Mouse (Mus musculus): ENCODE results near the gene Arhgap44. TPM values are rescaled to one million over a fixed set of nuclear protein-coding genes. Genes with fewer than 3 reads are reported as not detected.

Gene Arhgap44
- polyA plus RNA-seq, 1 experiment from 2014 or later = 11.3 TPM

DNA sequence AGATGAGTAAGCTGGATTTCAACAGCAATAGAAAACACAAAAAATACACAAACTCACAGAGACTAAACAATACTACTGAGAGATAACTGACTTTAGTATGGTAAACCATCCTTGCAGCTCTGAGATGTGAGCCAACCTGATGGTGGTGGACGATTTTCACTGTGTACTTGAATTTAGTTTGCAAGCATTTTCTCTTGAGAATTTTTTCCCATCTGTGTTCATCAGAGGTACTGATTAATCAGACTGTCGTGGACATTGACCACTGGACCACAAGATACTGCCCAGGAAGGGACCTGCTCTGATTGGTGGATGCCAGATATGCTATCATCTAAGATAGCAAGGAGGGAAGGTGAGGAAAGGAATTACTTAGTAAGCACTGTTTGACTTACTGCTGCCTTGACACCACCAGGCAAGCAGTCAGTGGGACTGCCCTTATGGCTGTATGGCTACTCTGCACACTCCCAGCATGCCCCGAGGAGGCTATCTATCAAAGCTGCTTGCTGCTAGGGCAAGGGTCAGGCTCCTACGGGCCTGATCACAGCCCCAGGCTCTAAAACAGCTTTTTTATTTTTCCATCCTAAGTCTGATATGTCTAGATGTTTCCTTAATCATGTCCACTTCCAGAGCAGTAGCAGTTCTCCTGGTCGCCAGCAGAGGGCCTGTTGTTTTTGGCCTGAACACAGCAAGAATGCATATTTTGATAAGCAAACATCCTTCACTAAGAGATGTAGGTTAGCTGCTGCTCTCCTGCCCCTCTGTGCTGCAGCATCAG is 74.1 kb downstream of the Arhgap44 start:
- Histone ChIP-seq H3K4me3 (ENCODE audit: low read length) (no peak overlapping the region), H3K9ac (ENCODE audit: low read length) (no peak overlapping the region), H3K9me3 (replicated peaks; ENCODE audit: control insufficient read depth, low read length) (0 out of 2 replicates have a peak, but pooled peaks cover 3% of the 10 kb centered on the region), H3K4me1 (ENCODE audit: control insufficient read depth, insufficient read depth, low read length) (peaks cover 3% of the 10 kb centered on the region; the same call in 1 of the 2 replicates), H3K27me3 (ENCODE audit: control insufficient read depth, insufficient read depth, low read length) (no peaks in the 10 kb centered on the region), H3K36me3 (ENCODE audit: control insufficient read depth, insufficient read depth) (peaks cover 3% of the 10 kb centered on the region; the same call in 1 of the 2 replicates), H3K4me2 (ENCODE audit: low read depth, low read length) (no peak overlapping the region), H3K27ac (ENCODE audit: low read length) (no peak overlapping the region)
- WGBS = 28% methylated on average over 5 of the region's 5 CpGs
- no peak; the same call in 1 of the 2 replicates for ATAC-seq (replicated peaks; ENCODE audit: extremely low read depth, insufficient read depth, low FRiP score)

- Histone ChIP-seq H3K27ac (ENCODE audit: low read length) (no peak overlapping the region), H3K9ac (ENCODE audit: low read length) (no peak overlapping the region), H3K4me2 (ENCODE audit: low read depth, low read length) (no peak overlapping the region), H3K4me1 (ENCODE audit: control insufficient read depth, insufficient read depth, low read length) (peaks cover 5% of the 10 kb centered on the region), H3K27me3 (ENCODE audit: control insufficient read depth, insufficient read depth, low read length) (no peaks in the 10 kb centered on the region), H3K36me3 (ENCODE audit: control insufficient read depth, insufficient read depth) (no peaks in the 10 kb centered on the region), H3K9me3 (replicated peaks; ENCODE audit: control insufficient read depth, low read length) (no peaks in the 10 kb centered on the region), H3K4me3 (ENCODE audit: low read length) (no peak overlapping the region)
- ATAC-seq (replicated peaks; ENCODE audit: extremely low read depth, insufficient read depth, low FRiP score) = no peak
- 82% methylated on average over 8 of the region's 8 CpGs for WGBS
These were observed 82.0 kb downstream of the Arhgap44 start for GRCm38 (mm10) chr11:65080761-65081160.

GRCm38 (mm10) chr11:65080274-65080673 is 82.5 kb downstream of the Arhgap44 start:
- Histone ChIP-seq H3K4me3 (ENCODE audit: low read length) (no peak overlapping the region), H3K27ac (ENCODE audit: low read length) (no peak overlapping the region), H3K9ac (ENCODE audit: low read length) (no peak overlapping the region), H3K27me3 (ENCODE audit: control insufficient read depth, insufficient read depth, low read length) (no peaks in the 10 kb centered on the region), H3K4me2 (ENCODE audit: low read depth, low read length) (no peak overlapping the region), H3K9me3 (replicated peaks; ENCODE audit: control insufficient read depth, low read length) (no peaks in the 10 kb centered on the region), H3K4me1 (ENCODE audit: control insufficient read depth, insufficient read depth, low read length) (peaks cover 5% of the 10 kb centered on the region), H3K36me3 (ENCODE audit: control insufficient read depth, insufficient read depth) (no peaks in the 10 kb centered on the region)
- WGBS = 72% methylated on average over 3 of the region's 3 CpGs
- no peak for ATAC-seq (replicated peaks; ENCODE audit: extremely low read depth, insufficient read depth, low FRiP score)

- H3K9ac ChIP-seq (ENCODE audit: low read length) = no peak overlapping the region
- H3K4me2 ChIP-seq (ENCODE audit: low read depth, low read length) = no peak overlapping the region
- peaks cover 10% of the 10 kb centered on the region for H3K36me3 ChIP-seq (ENCODE audit: control insufficient read depth, insufficient read depth)
- WGBS = 62% methylated on average over 5 of the region's 5 CpGs
- no peaks in the 10 kb centered on the region for H3K27me3 ChIP-seq (ENCODE audit: control insufficient read depth, insufficient read depth, low read length)
- peak; percentile 65; the same call in 1 of the 2 replicates for ATAC-seq (replicated peaks; ENCODE audit: extremely low read depth, insufficient read depth, low FRiP score)
- H3K27ac ChIP-seq (ENCODE audit: low read length) = peak overlapping the region; percentile 65
- H3K9me3 ChIP-seq (replicated peaks; ENCODE audit: control insufficient read depth, low read length) = no peaks in the 10 kb centered on the region
- H3K4me1 ChIP-seq (ENCODE audit: control insufficient read depth, insufficient read depth, low read length) = peaks cover 16% of the 10 kb centered on the region
- H3K4me3 ChIP-seq (ENCODE audit: low read length) = no peak overlapping the region
These were observed 93.2 kb downstream of the Arhgap44 start for GRCm38 (mm10) chr11:65069609-65070008.

DNA sequence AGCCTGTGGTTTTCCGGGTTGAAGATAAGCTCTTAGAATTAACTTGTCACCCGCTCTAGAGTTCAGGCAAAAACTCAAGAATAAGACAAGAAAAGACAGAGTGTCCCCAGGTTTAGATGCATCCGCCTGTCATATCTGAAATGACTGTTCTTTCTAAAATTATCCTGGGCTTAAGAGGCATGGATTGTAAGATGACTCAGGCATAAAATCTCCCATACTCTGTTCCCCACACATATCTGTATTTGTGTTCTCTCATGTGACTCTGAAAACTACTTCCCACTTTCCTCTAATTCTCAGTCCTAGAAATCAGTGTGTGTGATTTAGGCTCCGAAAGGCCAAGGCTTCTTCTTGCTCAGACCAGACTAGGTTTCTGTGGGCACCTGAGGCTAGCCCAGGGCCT is 93.7 kb downstream of the Arhgap44 start:
- 59% methylated on average over 4 of the region's 4 CpGs for WGBS
- H3K4me2 ChIP-seq (ENCODE audit: low read depth, low read length) = no peak overlapping the region
- no peaks in the 10 kb centered on the region for H3K9me3 ChIP-seq (replicated peaks; ENCODE audit: control insufficient read depth, low read length)
- no peaks in the 10 kb centered on the region for H3K27me3 ChIP-seq (ENCODE audit: control insufficient read depth, insufficient read depth, low read length)
- no peak overlapping the region for H3K4me3 ChIP-seq (ENCODE audit: low read length)
- peaks cover 10% of the 10 kb centered on the region for H3K36me3 ChIP-seq (ENCODE audit: control insufficient read depth, insufficient read depth)
- peak overlapping the region; percentile 65 for H3K27ac ChIP-seq (ENCODE audit: low read length)
- H3K4me1 ChIP-seq (ENCODE audit: control insufficient read depth, insufficient read depth, low read length) = peaks cover 16% of the 10 kb centered on the region
- no peak overlapping the region for H3K9ac ChIP-seq (ENCODE audit: low read length)
- ATAC-seq (replicated peaks; ENCODE audit: extremely low read depth, insufficient read depth, low FRiP score) = no peak

GRCm38 (mm10) chr11:65065201-65065600 is 97.6 kb downstream of the Arhgap44 start:
- WGBS = 83% methylated on average over 13 of the region's 13 CpGs
- no peak overlapping the region for H3K9ac ChIP-seq (ENCODE audit: low read length)
- no peak overlapping the region for H3K4me2 ChIP-seq (ENCODE audit: low read depth, low read length)
- H3K36me3 ChIP-seq (ENCODE audit: control insufficient read depth, insufficient read depth) = no peaks in the 10 kb centered on the region
- H3K27me3 ChIP-seq (ENCODE audit: control insufficient read depth, insufficient read depth, low read length) = no peaks in the 10 kb centered on the region
- peaks cover 16% of the 10 kb centered on the region for H3K4me1 ChIP-seq (ENCODE audit: control insufficient read depth, insufficient read depth, low read length)
- no peaks in the 10 kb centered on the region for H3K9me3 ChIP-seq (replicated peaks; ENCODE audit: control insufficient read depth, low read length)
- no peak overlapping the region for H3K27ac ChIP-seq (ENCODE audit: low read length)
- ATAC-seq (replicated peaks; ENCODE audit: extremely low read depth, insufficient read depth, low FRiP score) = no peak
- no peak overlapping the region for H3K4me3 ChIP-seq (ENCODE audit: low read length)

DNA sequence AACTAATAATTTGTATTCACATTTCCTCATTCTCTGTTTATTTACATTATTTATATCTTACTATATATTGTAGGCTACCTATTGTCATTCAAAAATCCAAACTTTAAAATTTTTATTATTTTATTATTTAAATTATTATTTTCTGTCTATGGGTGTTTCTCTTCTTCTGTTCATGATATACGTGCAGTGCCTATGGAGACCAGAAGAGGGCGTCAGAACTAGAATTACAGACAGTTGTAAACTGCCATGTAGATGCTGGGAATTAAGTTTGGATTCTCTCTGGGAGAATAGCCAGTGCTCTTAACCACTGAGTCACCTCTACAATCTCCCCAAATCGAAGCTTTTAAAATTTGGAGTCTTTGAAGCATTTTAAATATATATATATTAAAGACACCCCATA is 101.3 kb downstream of the Arhgap44 start:
- no peak overlapping the region for H3K9ac ChIP-seq (ENCODE audit: low read length)
- H3K27ac ChIP-seq (ENCODE audit: low read length) = no peak overlapping the region
- WGBS = 56% methylated on average over 3 of the region's 3 CpGs
- H3K4me1 ChIP-seq (ENCODE audit: control insufficient read depth, insufficient read depth, low read length) = peaks cover 11% of the 10 kb centered on the region
- no peak for ATAC-seq (replicated peaks; ENCODE audit: extremely low read depth, insufficient read depth, low FRiP score)
- no peaks in the 10 kb centered on the region for H3K27me3 ChIP-seq (ENCODE audit: control insufficient read depth, insufficient read depth, low read length)
- H3K36me3 ChIP-seq (ENCODE audit: control insufficient read depth, insufficient read depth) = no peaks in the 10 kb centered on the region
- no peaks in the 10 kb centered on the region for H3K9me3 ChIP-seq (replicated peaks; ENCODE audit: control insufficient read depth, low read length)
- H3K4me3 ChIP-seq (ENCODE audit: low read length) = no peak overlapping the region
- no peak overlapping the region for H3K4me2 ChIP-seq (ENCODE audit: low read depth, low read length)

DNA sequence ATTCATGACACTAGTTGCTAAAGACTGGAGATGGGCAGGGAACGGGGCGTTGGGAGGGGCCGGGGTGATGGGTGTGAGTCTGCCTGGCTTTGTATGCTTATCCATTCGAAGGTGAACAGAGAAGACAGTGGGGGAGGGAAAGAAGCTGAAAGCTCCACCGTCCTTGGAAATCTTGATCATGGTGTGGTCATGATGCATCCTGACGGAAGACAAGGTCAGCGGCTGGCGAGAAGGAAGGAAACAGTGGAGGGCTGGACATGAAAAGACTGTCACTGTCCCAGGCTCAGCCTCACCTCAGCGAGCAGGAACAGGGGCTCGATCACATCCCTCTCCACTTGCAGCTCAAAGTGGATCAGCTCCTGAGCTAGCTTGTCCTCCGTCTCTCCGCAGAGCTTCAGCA is 103.2 kb downstream of the Arhgap44 start:
- H3K4me3 ChIP-seq (ENCODE audit: low read length) = no peak overlapping the region
- no peak overlapping the region for H3K4me2 ChIP-seq (ENCODE audit: low read depth, low read length)
- H3K27me3 ChIP-seq (ENCODE audit: control insufficient read depth, insufficient read depth, low read length) = no peaks in the 10 kb centered on the region
- no peak overlapping the region for H3K9ac ChIP-seq (ENCODE audit: low read length)
- no peaks in the 10 kb centered on the region for H3K36me3 ChIP-seq (ENCODE audit: control insufficient read depth, insufficient read depth)
- 86% methylated on average over 12 of the region's 12 CpGs for WGBS
- no peak overlapping the region for H3K27ac ChIP-seq (ENCODE audit: low read length)
- H3K4me1 ChIP-seq (ENCODE audit: control insufficient read depth, insufficient read depth, low read length) = peaks cover 22% of the 10 kb centered on the region
- no peaks in the 10 kb centered on the region for H3K9me3 ChIP-seq (replicated peaks; ENCODE audit: control insufficient read depth, low read length)
- no peak for ATAC-seq (replicated peaks; ENCODE audit: extremely low read depth, insufficient read depth, low FRiP score)

- Histone ChIP-seq H3K9me3 (replicated peaks; ENCODE audit: control insufficient read depth, low read length) (no peaks in the 10 kb centered on the region), H3K4me3 (ENCODE audit: low read length) (no peak overlapping the region), H3K9ac (ENCODE audit: low read length) (no peak overlapping the region), H3K27me3 (ENCODE audit: control insufficient read depth, insufficient read depth, low read length) (no peaks in the 10 kb centered on the region), H3K36me3 (ENCODE audit: control insufficient read depth, insufficient read depth) (no peaks in the 10 kb centered on the region), H3K4me2 (ENCODE audit: low read depth, low read length) (no peak overlapping the region), H3K27ac (ENCODE audit: low read length) (no peak overlapping the region), H3K4me1 (ENCODE audit: control insufficient read depth, insufficient read depth, low read length) (peaks cover 22% of the 10 kb centered on the region)
- ATAC-seq (replicated peaks; ENCODE audit: extremely low read depth, insufficient read depth, low FRiP score) = no peak
- 57% methylated on average over 7 of the region's 7 CpGs for WGBS
These were observed 104.4 kb downstream of the Arhgap44 start for GRCm38 (mm10) chr11:65058224-65058908.

Measured in heart, embryonic 16.5 days (tissue).